Mouse (Mus musculus): Measurements from ENCODE around the gene Cdk2ap2. TPM values are rescaled to one million over a fixed set of nuclear protein-coding genes. Genes with fewer than 3 reads are reported as not detected.
"Not testable (repeated sequence)": the region's sequence is repeated elsewhere in the genome, so short reads cannot be mapped to it uniquely, and the experiment has no call there.

Cdk2ap2 gene
- polyA plus RNA-seq, 1 experiment, result 88.7 TPM

- no peak overlapping the region for H3K27ac ChIP-seq (ENCODE audit: insufficient read depth, low read length)
- peaks cover 5% of the 10 kb centered on the region for H3K4me1 ChIP-seq (ENCODE audit: control insufficient read depth, insufficient read depth, low read length)
- TF ChIP-seq POLR2A (IDR thresholded peaks at IDR 0.05; ENCODE audit: borderline replicate concordance, insufficient read depth, low read length), result no peak
- no peaks in the 10 kb centered on the region for H3K27me3 ChIP-seq (ENCODE audit: control insufficient read depth, insufficient read depth, low read length)
- no peak overlapping the region for H3K4me3 ChIP-seq (replicated peaks; ENCODE audit: insufficient read depth, low read depth, low read length)
- WGBS, result 86% methylated on average over 6 of the region's 6 CpGs
- DNase-seq, result no peak
These were observed 36.0 kb upstream of the Cdk2ap2 start for GRCm38 (mm10) chr19:4060899-4061465.

- 85% methylated on average over 4 of the region's 4 CpGs for WGBS
- not testable (repeated sequence) for H3K27ac ChIP-seq (ENCODE audit: insufficient read depth, low read length); H3K4me3 ChIP-seq (replicated peaks; ENCODE audit: insufficient read depth, low read depth, low read length); H3K4me1 ChIP-seq (ENCODE audit: control insufficient read depth, insufficient read depth, low read length); H3K27me3 ChIP-seq (ENCODE audit: control insufficient read depth, insufficient read depth, low read length); DNase-seq
These were observed 33.6 kb upstream of the Cdk2ap2 start for GRCm38 (mm10) chr19:4063357-4063756.

GRCm38 (mm10) chr19:4064501-4064900, 32.5 kb upstream of the Cdk2ap2 start:
- 35% methylated on average over 7 of the region's 11 CpGs for WGBS
- H3K27me3 ChIP-seq (ENCODE audit: control insufficient read depth, insufficient read depth, low read length); H3K4me3 ChIP-seq (replicated peaks; ENCODE audit: insufficient read depth, low read depth, low read length); H3K4me1 ChIP-seq (ENCODE audit: control insufficient read depth, insufficient read depth, low read length); H3K27ac ChIP-seq (ENCODE audit: insufficient read depth, low read length); DNase-seq: not testable (repeated sequence)

GRCm38 (mm10) chr19:4066280-4066679, 30.7 kb upstream of the Cdk2ap2 start:
- no peak overlapping the region for H3K27ac ChIP-seq (ENCODE audit: insufficient read depth, low read length)
- H3K4me3 ChIP-seq (replicated peaks; ENCODE audit: insufficient read depth, low read depth, low read length), result no peak overlapping the region
- TF ChIP-seq CTCF (IDR thresholded peaks at IDR 0.05; ENCODE audit: borderline replicate concordance, insufficient read depth, low read depth, low read length) (no peak), POLR2A (IDR thresholded peaks at IDR 0.05; ENCODE audit: borderline replicate concordance, insufficient read depth, low read length) (no peak)
- peaks cover 6% of the 10 kb centered on the region for H3K4me1 ChIP-seq (ENCODE audit: control insufficient read depth, insufficient read depth, low read length)
- 77% methylated on average over 6 of the region's 6 CpGs for WGBS
- no peaks in the 10 kb centered on the region for H3K27me3 ChIP-seq (ENCODE audit: control insufficient read depth, insufficient read depth, low read length)
- DNase-seq, result no peak

DNA sequence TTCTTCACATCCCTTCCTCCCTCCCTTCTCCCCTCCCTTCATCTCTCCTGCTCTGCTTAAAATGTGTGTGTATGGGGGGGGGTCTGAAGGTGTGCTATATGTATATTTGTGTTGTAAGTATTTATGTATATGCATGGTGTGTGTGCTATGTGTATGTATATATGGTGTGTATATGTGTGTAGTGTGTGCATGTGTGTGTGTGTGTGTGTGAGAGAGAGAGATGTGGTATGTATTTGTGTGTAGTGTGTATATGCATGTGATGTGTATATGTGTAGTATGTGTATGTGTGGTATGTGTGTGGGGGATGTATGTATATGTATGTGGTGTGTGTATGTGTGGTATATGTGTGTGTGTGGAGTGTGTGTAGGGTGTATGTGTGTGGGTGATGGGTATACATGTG, 30.1 kb upstream of the Cdk2ap2 start:
- no peak for DNase-seq
- TF ChIP-seq POLR2A (IDR thresholded peaks at IDR 0.05; ENCODE audit: borderline replicate concordance, insufficient read depth, low read length), result no peak
- TF ChIP-seq CTCF (IDR thresholded peaks at IDR 0.05; ENCODE audit: borderline replicate concordance, insufficient read depth, low read depth, low read length), result no peak
- peaks cover 11% of the 10 kb centered on the region for H3K4me1 ChIP-seq (ENCODE audit: control insufficient read depth, insufficient read depth, low read length)
- no peak overlapping the region for H3K4me3 ChIP-seq (replicated peaks; ENCODE audit: insufficient read depth, low read depth, low read length)
- H3K27me3 ChIP-seq (ENCODE audit: control insufficient read depth, insufficient read depth, low read length), result no peaks in the 10 kb centered on the region
- H3K27ac ChIP-seq (ENCODE audit: insufficient read depth, low read length), result no peak overlapping the region

DNA sequence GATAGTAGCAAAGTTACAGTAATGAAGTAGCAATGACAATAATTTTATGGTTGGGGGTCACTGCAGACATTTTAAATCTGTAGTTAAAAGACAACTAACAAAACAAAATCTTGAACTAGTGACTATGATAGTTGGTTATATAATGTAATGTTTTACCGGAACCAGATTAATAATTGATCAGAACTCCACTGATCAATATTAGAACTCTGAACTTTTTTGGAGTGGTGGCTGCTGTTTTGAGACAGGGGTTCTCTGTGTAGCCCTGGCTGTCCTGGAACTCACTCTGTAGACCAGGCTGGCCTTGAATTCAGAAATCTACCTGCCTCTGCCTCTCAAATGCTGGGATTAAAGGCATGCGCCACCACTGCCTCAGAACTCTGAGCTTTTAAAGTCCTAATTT, 28.7 kb upstream of the Cdk2ap2 start:
- H3K27ac ChIP-seq (ENCODE audit: insufficient read depth, low read length); H3K27me3 ChIP-seq (ENCODE audit: control insufficient read depth, insufficient read depth, low read length); DNase-seq; H3K4me3 ChIP-seq (replicated peaks; ENCODE audit: insufficient read depth, low read depth, low read length): not testable (repeated sequence)
- 100% methylated on average over 2 of the region's 2 CpGs for WGBS
- H3K4me1 ChIP-seq (ENCODE audit: control insufficient read depth, insufficient read depth, low read length), result peaks cover 11% of the 10 kb centered on the region

DNA sequence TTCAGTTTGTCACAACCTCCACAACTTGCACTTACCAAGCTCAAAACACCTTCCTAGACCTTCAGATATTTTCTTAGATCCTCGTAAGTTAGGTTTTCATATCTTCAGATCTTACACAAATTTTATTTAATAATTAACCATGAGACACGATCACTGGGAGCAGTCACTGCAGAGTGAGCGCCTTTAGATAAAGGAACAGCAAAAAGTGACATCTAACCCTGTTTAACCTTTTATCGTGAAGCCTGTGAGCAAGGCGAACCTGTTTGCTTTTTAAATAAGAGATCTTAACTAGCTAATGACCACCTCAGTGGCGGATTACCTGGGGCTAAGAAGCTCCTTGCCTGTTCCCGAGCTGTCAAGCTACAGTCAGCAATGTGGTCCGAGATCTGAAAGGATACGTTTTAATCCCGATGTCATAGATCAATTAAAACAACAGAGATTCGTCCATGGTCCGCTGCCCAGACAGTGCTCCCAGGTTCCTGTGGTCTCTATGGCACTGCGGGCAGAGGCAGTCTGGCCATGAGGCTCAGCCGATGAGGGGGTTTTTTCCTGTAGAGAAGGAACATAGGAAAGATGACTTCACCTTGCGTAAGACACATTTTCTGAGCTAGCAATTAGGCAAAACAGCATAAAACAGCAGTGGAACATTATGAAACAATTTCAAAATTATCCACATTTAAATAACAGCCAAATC, 28.1 kb upstream of the Cdk2ap2 start:
- 71% methylated on average over 15 of the region's 15 CpGs for WGBS
- peaks cover 11% of the 10 kb centered on the region for H3K4me1 ChIP-seq (ENCODE audit: control insufficient read depth, insufficient read depth, low read length)
- TF ChIP-seq POLR2A (IDR thresholded peaks at IDR 0.05; ENCODE audit: borderline replicate concordance, insufficient read depth, low read length), result no peak
- TF ChIP-seq CTCF (IDR thresholded peaks at IDR 0.05; ENCODE audit: borderline replicate concordance, insufficient read depth, low read depth, low read length), result no peak
- no peak overlapping the region for H3K27ac ChIP-seq (ENCODE audit: insufficient read depth, low read length)
- no peak overlapping the region for H3K4me3 ChIP-seq (replicated peaks; ENCODE audit: insufficient read depth, low read depth, low read length)
- H3K27me3 ChIP-seq (ENCODE audit: control insufficient read depth, insufficient read depth, low read length), result no peaks in the 10 kb centered on the region
- DNase-seq, result no peak

DNA sequence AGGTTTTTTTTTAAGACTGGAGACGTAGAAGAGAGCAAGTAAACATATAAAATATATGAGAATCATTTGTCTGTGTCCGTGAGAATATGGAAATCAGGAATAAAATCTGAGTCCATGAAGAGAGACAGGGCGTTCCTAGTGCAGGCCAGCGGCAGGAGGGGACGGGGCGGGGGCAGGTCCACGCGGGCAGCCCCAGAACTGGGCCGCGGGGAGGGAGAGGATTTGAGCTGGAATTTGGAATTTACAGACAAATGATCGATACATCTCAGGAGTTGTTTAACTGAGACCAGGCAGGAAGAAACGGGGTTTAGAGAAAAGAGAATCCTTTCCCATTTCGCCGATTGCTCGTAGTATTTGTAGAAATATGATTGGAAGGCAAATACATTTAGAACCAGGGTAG, 26.7 kb upstream of the Cdk2ap2 start:
- Histone ChIP-seq H3K4me1 (ENCODE audit: control insufficient read depth, insufficient read depth, low read length) (peaks cover 11% of the 10 kb centered on the region), H3K4me3 (replicated peaks; ENCODE audit: insufficient read depth, low read depth, low read length) (no peak overlapping the region), H3K27ac (ENCODE audit: insufficient read depth, low read length) (no peak overlapping the region), H3K27me3 (ENCODE audit: control insufficient read depth, insufficient read depth, low read length) (no peaks in the 10 kb centered on the region)
- DNase-seq, result no peak
- WGBS, result 89% methylated on average over 15 of the region's 15 CpGs
- no peak for TF ChIP-seq CTCF (IDR thresholded peaks at IDR 0.05; ENCODE audit: borderline replicate concordance, insufficient read depth, low read depth, low read length)
- TF ChIP-seq POLR2A (IDR thresholded peaks at IDR 0.05; ENCODE audit: borderline replicate concordance, insufficient read depth, low read length), result no peak
